Mouse (Mus musculus): ENCODE measurements around the gene Cox6b1. TPM values are rescaled to one million over a fixed set of nuclear protein-coding genes. Genes with fewer than 3 reads are reported as not detected.

The Cox6b1 gene
- 783 and 848 TPM in 2 replicates for polyA plus RNA-seq (2016; fragmentation: Nextera tagmentation; extraction: Ambion mirVana)

DNA sequence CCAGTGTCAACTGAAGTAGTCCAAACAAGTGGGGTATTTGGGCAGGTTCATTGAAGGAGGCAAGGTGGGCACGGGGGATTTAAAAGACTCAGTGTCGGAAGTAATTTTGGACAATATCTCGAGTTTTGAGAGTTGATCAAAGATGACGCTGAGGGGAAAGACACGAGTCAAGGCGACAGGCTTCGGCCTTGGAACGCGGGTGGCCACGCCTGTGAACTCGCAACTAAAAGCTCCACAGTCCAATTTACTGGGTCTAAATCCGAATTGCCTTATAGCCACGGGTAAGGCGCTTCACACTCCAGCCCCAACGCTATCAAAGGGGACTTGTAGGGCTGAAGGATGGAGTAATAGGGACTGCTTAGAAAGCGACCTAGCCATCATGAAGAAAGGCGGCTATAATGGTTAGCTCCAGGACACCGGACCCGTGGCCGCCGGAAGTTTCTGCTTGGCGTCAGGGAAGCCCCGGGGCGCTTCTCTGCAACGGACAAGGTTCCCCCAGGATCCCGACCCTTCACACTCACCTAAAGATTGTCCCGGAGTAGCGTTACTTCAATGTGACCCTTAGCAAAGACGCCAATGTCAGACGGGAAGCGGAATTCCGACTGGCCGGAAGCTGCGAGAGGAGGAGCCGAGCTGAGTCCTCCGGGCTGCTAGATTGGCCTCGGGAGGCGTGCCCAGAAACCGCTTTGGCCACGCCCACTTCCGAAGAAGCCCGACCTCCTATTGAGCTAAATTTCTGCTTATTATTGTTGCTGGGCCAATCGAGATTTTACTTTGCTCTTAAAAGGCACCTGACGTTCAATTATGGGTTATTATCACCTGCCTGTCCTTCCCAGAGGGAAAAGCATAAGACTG lies at the start of gene Cox6b1:
Gene Cox6b1, minus strand, starts transcription at position 622 of the 855 bp plus-strand sequence.
- H3K4me1 ChIP-seq (replicated peaks) = peaks cover 10% of the 10 kb centered on the region
- WGBS = 2% methylated on average over 44 of the region's 44 CpGs
- peak; percentile 90 for ATAC-seq (ENCODE audit: insufficient number of reproducible peaks, insufficient read depth, low FRiP score, low TSS enrichment, low read depth)
- H3K36me3 ChIP-seq = peaks cover 36% of the 10 kb centered on the region
- H3K9me3 ChIP-seq = no peaks in the 10 kb centered on the region
- peak within 1 kb of the TSS; percentile 79 for H3K4me3 ChIP-seq (replicated peaks)
- peaks cover 10% of the 10 kb centered on the region; the same call in 1 of the 2 replicates for H3K27me3 ChIP-seq
- H3K4me2 ChIP-seq = peak within 1 kb of the TSS; percentile 95
- no peak within 1 kb of the TSS for H3K27ac ChIP-seq
- peak within 1 kb of the TSS; percentile 82 for H3K9ac ChIP-seq (replicated peaks)

DNA sequence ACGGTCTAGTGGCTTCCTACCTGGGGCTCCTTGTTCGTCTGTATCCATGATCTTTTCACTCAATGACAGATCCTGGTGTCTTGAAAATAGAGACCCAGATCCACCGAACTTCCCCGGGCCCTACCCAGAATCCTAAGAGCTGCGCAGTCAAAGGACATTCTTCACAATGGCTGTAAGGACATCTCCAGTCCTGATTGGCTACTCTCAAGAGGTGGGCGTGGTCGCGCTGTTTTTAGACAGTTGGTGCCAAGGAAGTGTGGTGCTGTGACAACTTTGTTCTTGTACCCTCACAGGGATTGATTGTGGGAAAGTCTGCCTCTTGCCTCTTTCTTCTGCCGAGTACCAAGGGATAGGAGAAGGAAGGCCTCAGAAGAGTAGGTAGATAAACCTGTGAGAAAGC lies 45.5 kb upstream of the Cox6b1 start, which contains the start of gene Pmis2:
Gene Pmis2, minus strand, starts transcription at position 126 of the 400 bp plus-strand sequence.
- 60% methylated on average over 9 of the region's 9 CpGs for WGBS
- ATAC-seq (ENCODE audit: insufficient number of reproducible peaks, insufficient read depth, low FRiP score, low TSS enrichment, low read depth) = no peak
- H3K9me3 ChIP-seq = no peaks in the 10 kb centered on the region
- no peak within 1 kb of the TSS for H3K9ac ChIP-seq (replicated peaks)
- no peaks in the 10 kb centered on the region for H3K36me3 ChIP-seq
- H3K27me3 ChIP-seq = no peaks in the 10 kb centered on the region; the same call in 1 of the 2 replicates
- no peaks in the 10 kb centered on the region for H3K4me1 ChIP-seq (replicated peaks)
- no peak within 1 kb of the TSS for H3K4me2 ChIP-seq
- H3K27ac ChIP-seq = no peak within 1 kb of the TSS
- H3K4me3 ChIP-seq (replicated peaks) = no peak within 1 kb of the TSS

DNA sequence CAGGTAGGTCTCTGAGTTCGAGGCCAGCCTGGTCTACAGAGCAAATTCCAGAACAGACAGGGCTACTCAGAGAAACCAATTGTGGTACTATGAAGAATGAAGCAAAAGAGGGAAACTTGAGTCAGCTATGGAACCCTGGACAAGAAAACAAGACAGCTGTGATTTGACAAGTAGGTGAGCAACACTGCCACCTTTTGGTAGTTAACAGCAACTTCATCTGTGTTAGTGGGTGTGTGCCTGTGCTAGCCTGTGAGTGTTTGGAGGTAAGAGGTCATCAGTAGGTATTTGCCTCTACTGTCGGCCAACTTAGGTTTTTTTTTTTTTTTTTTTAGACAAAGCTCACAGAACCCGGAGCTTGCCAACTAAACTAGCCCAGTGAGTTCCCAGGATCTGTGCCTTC lies 43.3 kb upstream of the Cox6b1 start:
- Histone ChIP-seq H3K4me1 (replicated peaks) (peaks cover 6% of the 10 kb centered on the region), H3K27me3 (no peaks in the 10 kb centered on the region; the same call in 1 of the 2 replicates), H3K4me3 (replicated peaks) (no peak overlapping the region), H3K4me2 (no peak overlapping the region), H3K9me3 (no peaks in the 10 kb centered on the region), H3K36me3 (no peaks in the 10 kb centered on the region), H3K9ac (replicated peaks) (no peak overlapping the region), H3K27ac (no peak overlapping the region)
- no peak for ATAC-seq (ENCODE audit: insufficient number of reproducible peaks, insufficient read depth, low FRiP score, low TSS enrichment, low read depth)
- WGBS = 41% methylated on average over 3 of the region's 3 CpGs

- H3K4me2 ChIP-seq = peak overlapping the region; percentile 81
- peak overlapping the region; percentile 64 for H3K4me3 ChIP-seq (replicated peaks)
- H3K9ac ChIP-seq (replicated peaks) = peak overlapping the region; percentile 70
- peaks cover 8% of the 10 kb centered on the region for H3K4me1 ChIP-seq (replicated peaks)
- H3K27me3 ChIP-seq = no peaks in the 10 kb centered on the region
- 7% methylated on average over 11 of the region's 11 CpGs for WGBS
- H3K36me3 ChIP-seq = peaks cover 23% of the 10 kb centered on the region
- H3K9me3 ChIP-seq = no peaks in the 10 kb centered on the region
- peak overlapping the region; percentile 41; the same call in 1 of the 2 replicates for H3K27ac ChIP-seq
- no peak; the same call in 1 of the 2 replicates for ATAC-seq (ENCODE audit: insufficient number of reproducible peaks, insufficient read depth, low FRiP score, low TSS enrichment, low read depth)
Observed at GRCm38 (mm10) chr7:30665321-30665720, 39.4 kb upstream of the Cox6b1 start.

DNA sequence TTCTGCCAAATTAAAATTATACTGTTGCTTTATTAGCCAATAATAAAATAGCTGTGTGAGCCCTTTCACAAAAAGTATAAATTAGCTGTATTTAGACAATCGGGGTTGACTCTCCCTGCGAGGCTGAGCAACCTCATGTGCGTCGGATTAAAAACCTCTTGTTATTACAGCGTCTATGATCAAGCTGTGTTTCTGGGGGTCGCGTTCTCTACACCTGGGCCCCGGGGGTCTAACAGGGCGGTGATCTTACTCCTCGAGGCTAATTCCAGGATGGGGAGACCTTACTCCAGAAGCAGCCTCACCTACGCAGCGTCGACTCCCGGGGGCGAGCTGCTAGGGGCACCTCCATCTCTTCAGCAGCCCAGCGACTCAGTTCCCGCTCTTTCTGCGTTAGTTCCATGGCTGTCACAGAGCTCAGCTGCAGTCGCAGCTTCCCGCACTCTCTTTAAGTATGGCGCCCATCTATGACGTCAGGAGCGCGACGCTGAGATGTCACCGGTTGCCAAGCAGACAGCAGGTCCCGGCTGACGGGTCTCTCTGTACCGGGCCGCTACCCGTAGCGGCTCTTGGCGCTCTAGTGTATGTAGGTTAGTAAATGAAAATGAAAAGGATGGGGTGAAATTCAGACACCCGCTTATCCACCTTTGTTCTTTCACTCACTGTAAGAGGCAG lies 38.7 kb upstream of the Cox6b1 start, which contains the start of gene Haus5:
Gene Haus5, minus strand, starts transcription at position 466 of the 672 bp plus-strand sequence.
- H3K36me3 ChIP-seq = peaks cover 29% of the 10 kb centered on the region
- peak within 1 kb of the TSS; percentile 70 for H3K9ac ChIP-seq (replicated peaks)
- no peaks in the 10 kb centered on the region for H3K9me3 ChIP-seq
- H3K4me1 ChIP-seq (replicated peaks) = peaks cover 8% of the 10 kb centered on the region
- peak within 1 kb of the TSS; percentile 41; the same call in 1 of the 2 replicates for H3K27ac ChIP-seq
- peak within 1 kb of the TSS; percentile 64 for H3K4me3 ChIP-seq (replicated peaks)
- WGBS = under 1% methylated on average over 34 of the region's 34 CpGs
- H3K4me2 ChIP-seq = peak within 1 kb of the TSS; percentile 81
- ATAC-seq (ENCODE audit: insufficient number of reproducible peaks, insufficient read depth, low FRiP score, low TSS enrichment, low read depth) = peak; percentile 86
- no peaks in the 10 kb centered on the region for H3K27me3 ChIP-seq

DNA sequence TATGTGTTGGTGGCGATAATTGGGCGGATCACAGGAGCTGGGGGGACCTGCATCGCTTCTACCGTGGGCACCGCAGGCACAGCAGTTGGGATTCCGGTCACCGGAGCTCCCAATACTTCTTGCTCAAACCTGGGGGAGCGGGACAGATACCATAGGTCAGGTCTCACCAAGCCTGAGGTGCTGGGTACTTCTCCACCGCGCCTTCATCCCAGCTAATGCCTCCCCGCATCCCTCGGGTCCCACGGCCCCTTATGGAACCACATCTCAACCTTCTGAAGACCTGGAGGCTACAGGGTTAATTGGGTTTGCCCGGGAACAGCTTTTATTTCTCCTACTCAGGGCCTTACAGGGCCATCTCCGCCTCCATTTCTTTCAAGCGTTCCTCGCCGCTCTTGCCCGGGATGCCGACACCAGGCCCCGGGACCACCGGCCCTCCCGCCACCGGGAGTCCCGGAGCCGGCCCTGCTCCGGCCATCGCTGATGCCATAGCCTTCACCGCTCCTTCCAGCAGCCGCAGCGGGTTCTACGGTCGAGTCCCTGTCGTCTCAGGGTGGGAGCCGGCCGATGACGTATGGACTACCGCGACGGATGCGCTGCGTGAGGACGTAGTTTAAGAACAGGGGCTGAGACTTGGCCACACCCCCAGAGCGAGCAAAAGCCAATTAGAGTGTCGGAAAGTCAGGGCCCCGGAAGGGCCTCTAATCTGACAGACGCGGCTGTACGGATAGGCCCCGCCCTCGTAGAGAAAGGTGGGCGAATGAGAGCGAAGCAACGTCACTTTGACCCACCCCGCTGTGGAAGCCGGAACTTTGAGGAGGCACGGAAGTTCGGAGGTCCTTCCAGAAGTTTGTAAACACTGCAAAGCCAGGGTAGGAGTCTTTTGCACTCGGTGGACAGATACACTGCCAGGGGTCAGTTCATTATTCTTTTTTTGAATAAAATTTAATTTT lies 23.9 kb upstream of the Cox6b1 start, which contains the start of gene Rbm42:
Gene Rbm42, minus strand, starts transcription at position 727 of the 950 bp plus-strand sequence.
- Histone ChIP-seq H3K4me1 (replicated peaks) (peaks cover 8% of the 10 kb centered on the region), H3K4me2 (peak within 1 kb of the TSS; percentile 98), H3K36me3 (peaks cover 71% of the 10 kb centered on the region), H3K27me3 (no peaks in the 10 kb centered on the region), H3K9ac (replicated peaks) (peak within 1 kb of the TSS; percentile 86), H3K27ac (0 out of 2 replicates have a peak within 1 kb of the TSS, but pooled peaks have one; percentile 53), H3K4me3 (replicated peaks) (peak within 1 kb of the TSS; percentile 90), H3K9me3 (no peaks in the 10 kb centered on the region)
- 2% methylated on average over 59 of the region's 59 CpGs for WGBS
- peak; percentile 99 for ATAC-seq (ENCODE audit: insufficient number of reproducible peaks, insufficient read depth, low FRiP score, low TSS enrichment, low read depth)

DNA sequence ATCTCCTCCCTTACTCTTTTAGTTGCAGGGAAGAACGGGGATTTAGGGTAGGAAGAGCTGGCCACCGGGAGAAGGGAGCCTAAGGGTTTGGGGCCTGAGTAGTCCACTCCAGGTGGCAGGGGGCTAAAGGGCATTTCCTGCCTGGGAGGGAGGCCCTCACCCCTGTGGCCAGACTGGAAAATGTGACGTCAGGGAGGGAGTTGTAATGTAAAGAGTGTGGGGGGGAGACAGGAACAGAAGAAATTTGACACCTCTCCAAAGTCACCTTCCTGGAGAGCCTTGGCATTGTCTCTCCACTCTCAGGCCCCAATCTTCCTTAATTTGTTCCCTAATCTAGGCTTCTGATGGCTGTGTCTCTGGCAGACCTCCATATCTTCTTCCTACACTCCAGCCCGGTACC lies 13.1 kb upstream of the Cox6b1 start:
- H3K27me3 ChIP-seq = peaks cover 24% of the 10 kb centered on the region

DNA sequence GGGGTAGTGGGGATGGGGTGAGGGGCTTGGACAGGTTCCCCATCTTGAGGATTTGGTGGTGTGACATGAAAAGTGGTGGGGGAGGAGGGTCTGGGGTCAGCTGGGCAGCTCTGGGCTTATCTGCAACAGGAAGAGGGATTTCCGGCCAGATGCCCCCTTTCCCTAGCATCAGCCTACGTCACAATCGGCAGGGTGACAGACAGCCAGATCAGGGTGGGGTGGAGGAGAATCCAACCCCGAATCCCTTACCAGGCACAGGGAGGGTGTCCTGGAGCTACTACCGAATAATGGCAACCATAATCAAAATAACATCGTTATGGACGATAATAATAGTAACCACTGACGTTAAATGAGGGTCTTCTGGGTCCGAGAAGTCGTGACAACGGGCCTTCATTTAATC lies 10.4 kb upstream of the Cox6b1 start:
- no peak overlapping the region for H3K27ac ChIP-seq
- H3K27me3 ChIP-seq = peaks cover 49% of the 10 kb centered on the region
- 0 out of 2 replicates have a peak overlapping the region, but pooled peaks have one; percentile 3 for H3K4me3 ChIP-seq (replicated peaks)
- peaks cover 15% of the 10 kb centered on the region for H3K36me3 ChIP-seq
- no peak for ATAC-seq (ENCODE audit: insufficient number of reproducible peaks, insufficient read depth, low FRiP score, low TSS enrichment, low read depth)
- H3K9me3 ChIP-seq = no peaks in the 10 kb centered on the region
- H3K4me1 ChIP-seq (replicated peaks) = peaks cover 24% of the 10 kb centered on the region
- H3K9ac ChIP-seq (replicated peaks) = no peak overlapping the region
- WGBS = 23% methylated on average over 11 of the region's 11 CpGs
- peak overlapping the region; percentile 35 for H3K4me2 ChIP-seq

More for the DNA sequence above, 13.1 kb upstream of the Cox6b1 start:
- Histone ChIP-seq H3K36me3 (peaks cover 42% of the 10 kb centered on the region), H3K4me2 (no peak overlapping the region), H3K9ac (replicated peaks) (0 out of 2 replicates have a peak overlapping the region, but pooled peaks have one; percentile 13), H3K4me1 (replicated peaks) (peaks cover 24% of the 10 kb centered on the region), H3K27ac (no peak overlapping the region), H3K4me3 (replicated peaks) (no peak overlapping the region), H3K9me3 (no peaks in the 10 kb centered on the region)
- 14% methylated on average over 4 of the region's 4 CpGs for WGBS
- no peak for ATAC-seq (ENCODE audit: insufficient number of reproducible peaks, insufficient read depth, low FRiP score, low TSS enrichment, low read depth)

DNA sequence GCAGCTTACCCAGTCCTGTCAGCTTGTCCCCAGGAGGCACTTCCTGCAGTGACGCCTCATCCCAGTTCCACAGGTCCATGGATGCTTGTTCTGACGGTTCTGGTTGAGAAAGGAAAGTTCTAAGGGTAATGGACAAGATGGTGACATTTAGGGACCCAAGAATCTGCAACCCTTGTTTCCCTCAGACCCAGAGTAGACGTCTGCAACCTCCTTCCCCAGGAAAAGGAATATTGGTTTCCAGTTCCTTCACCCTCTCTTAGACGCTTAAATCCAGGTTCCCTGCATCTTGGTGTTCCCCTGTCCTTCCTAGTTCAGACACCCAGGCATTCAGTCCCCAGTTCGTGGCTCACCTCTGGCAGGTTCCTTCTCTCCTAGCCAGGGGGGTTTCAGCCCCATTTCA lies 9.8 kb upstream of the Cox6b1 start, which contains the start of gene Etv2:
Gene Etv2, minus strand, starts transcription at position 101 of the 400 bp plus-strand sequence.
- H3K27ac ChIP-seq = no peak within 1 kb of the TSS
- peak within 1 kb of the TSS; percentile 45 for H3K4me2 ChIP-seq
- peaks cover 9% of the 10 kb centered on the region for H3K36me3 ChIP-seq
- no peaks in the 10 kb centered on the region for H3K9me3 ChIP-seq
- 5% methylated on average over 5 of the region's 5 CpGs for WGBS
- H3K9ac ChIP-seq (replicated peaks) = 0 out of 2 replicates have a peak within 1 kb of the TSS, but pooled peaks have one; percentile 31
- H3K4me1 ChIP-seq (replicated peaks) = peaks cover 24% of the 10 kb centered on the region
- peaks cover 54% of the 10 kb centered on the region for H3K27me3 ChIP-seq
- peak within 1 kb of the TSS; percentile 29 for H3K4me3 ChIP-seq (replicated peaks)
- ATAC-seq (ENCODE audit: insufficient number of reproducible peaks, insufficient read depth, low FRiP score, low TSS enrichment, low read depth) = no peak

- WGBS = 1% methylated on average over 20 of the region's 20 CpGs
- no peaks in the 10 kb centered on the region for H3K36me3 ChIP-seq
Observed at GRCm38 (mm10) chr7:30634621-30635020, 8.7 kb upstream of the Cox6b1 start.

More at GRCm38 (mm10) chr7:30634621-30635020, 8.7 kb upstream of the Cox6b1 start:
- peak; percentile 66 for ATAC-seq (ENCODE audit: insufficient number of reproducible peaks, insufficient read depth, low FRiP score, low TSS enrichment, low read depth)
- H3K27ac ChIP-seq = no peak overlapping the region
- H3K27me3 ChIP-seq = peaks cover 64% of the 10 kb centered on the region
- 0 out of 2 replicates have a peak overlapping the region, but pooled peaks have one; percentile 31 for H3K9ac ChIP-seq (replicated peaks)
- peaks cover 24% of the 10 kb centered on the region for H3K4me1 ChIP-seq (replicated peaks)
- peak overlapping the region; percentile 29 for H3K4me3 ChIP-seq (replicated peaks)
- no peaks in the 10 kb centered on the region for H3K9me3 ChIP-seq
- H3K4me2 ChIP-seq = peak overlapping the region; percentile 45
